Mouse (Mus musculus) E14TG2a.4 (cell line): ENCODE data around the gene Stxbp2.

Experiments used
- CTCF ChIP-seq: conservative IDR thresholded peaks from 2 replicates; pipeline ENCODE4 v1.5.1; 2014; ENCODE audit warnings: low read length
- NANOG ChIP-seq: IDR thresholded peaks from 2 replicates; pipeline ENCODE4 v1.6.1; 2014; ENCODE audit warnings: borderline replicate concordance, low read length, mixed read lengths
- POU5F1 ChIP-seq: IDR thresholded peaks from 2 replicates; pipeline ENCODE4 v1.6.1; 2014; ENCODE audit warnings: low read length, borderline replicate concordance

- no peak for TF ChIP-seq CTCF
- no peak for TF ChIP-seq NANOG
- no peak for TF ChIP-seq POU5F1
These were observed 21.0 kb upstream of the Stxbp2 start for GRCm38 (mm10) chr8:3609816-3610150.
